Mouse (Mus musculus): Measurements from ENCODE around the gene Actg2. TPM values are rescaled to one million over a fixed set of nuclear protein-coding genes. Genes with fewer than 3 reads are reported as not detected.

Gene Actg2
- polyA plus RNA-seq, 1 experiment from 2014 or later: 13.2 TPM

- Histone ChIP-seq H3K27ac (replicated peaks; ENCODE audit: low read depth, low read length) (peak overlapping the region; percentile 80), H3K27me3 (replicated peaks; ENCODE audit: control insufficient read depth, insufficient read depth, low read length) (no peaks in the 10 kb centered on the region), H3K4me1 (ENCODE audit: control insufficient read depth, insufficient read depth, low read length) (peaks cover 8% of the 10 kb centered on the region), H3K9me3 (ENCODE audit: control insufficient read depth, low read length) (no peaks in the 10 kb centered on the region), H3K9ac (ENCODE audit: low read depth, low read length) (peak overlapping the region; percentile 84), H3K4me2 (ENCODE audit: low read depth, low read length) (peak overlapping the region; percentile 85), H3K36me3 (ENCODE audit: control insufficient read depth, insufficient read depth, low read length) (peaks cover 24% of the 10 kb centered on the region), H3K4me3 (ENCODE audit: low read depth, low read length) (peak overlapping the region; percentile 82)
- peak; percentile 98 for DNase-seq (ENCODE audit: low spot score)
- ATAC-seq (ENCODE audit: low read depth): peak; percentile 98
- 7% methylated on average over 29 of the region's 37 CpGs for WGBS
These were observed 36.0 kb upstream of the Actg2 start for GRCm38 (mm10) chr6:83571840-83572667.

GRCm38 (mm10) chr6:83568901-83569862, 33.1 kb upstream of the Actg2 start:
- Histone ChIP-seq H3K4me3 (ENCODE audit: low read depth, low read length) (no peak overlapping the region), H3K4me1 (ENCODE audit: control insufficient read depth, insufficient read depth, low read length) (peaks cover 8% of the 10 kb centered on the region), H3K27me3 (replicated peaks; ENCODE audit: control insufficient read depth, insufficient read depth, low read length) (no peaks in the 10 kb centered on the region), H3K27ac (replicated peaks; ENCODE audit: low read depth, low read length) (no peak overlapping the region), H3K4me2 (ENCODE audit: low read depth, low read length) (no peak overlapping the region), H3K36me3 (ENCODE audit: control insufficient read depth, insufficient read depth, low read length) (peaks cover 40% of the 10 kb centered on the region), H3K9ac (ENCODE audit: low read depth, low read length) (no peak overlapping the region; the same call in 1 of the 2 replicates), H3K9me3 (ENCODE audit: control insufficient read depth, low read length) (no peaks in the 10 kb centered on the region)
- no peak for ATAC-seq (ENCODE audit: low read depth)
- DNase-seq (ENCODE audit: low spot score): no peak
- WGBS: 70% methylated on average over 20 of the region's 20 CpGs

- WGBS: 78% methylated on average over 6 of the region's 6 CpGs
- Histone ChIP-seq H3K4me3 (ENCODE audit: low read depth, low read length) (no peak overlapping the region), H3K27me3 (replicated peaks; ENCODE audit: control insufficient read depth, insufficient read depth, low read length) (no peaks in the 10 kb centered on the region), H3K9ac (ENCODE audit: low read depth, low read length) (no peak overlapping the region), H3K4me2 (ENCODE audit: low read depth, low read length) (no peak overlapping the region), H3K9me3 (ENCODE audit: control insufficient read depth, low read length) (no peaks in the 10 kb centered on the region), H3K4me1 (ENCODE audit: control insufficient read depth, insufficient read depth, low read length) (no peaks in the 10 kb centered on the region), H3K27ac (replicated peaks; ENCODE audit: low read depth, low read length) (no peak overlapping the region), H3K36me3 (ENCODE audit: control insufficient read depth, insufficient read depth, low read length) (peaks cover 48% of the 10 kb centered on the region)
- ATAC-seq (ENCODE audit: low read depth) (no peak), DNase-seq (ENCODE audit: low spot score) (no peak)
These were observed 19.9 kb upstream of the Actg2 start for GRCm38 (mm10) chr6:83555972-83556371.

GRCm38 (mm10) chr6:83548346-83548745, 12.3 kb upstream of the Actg2 start:
- Histone ChIP-seq H3K4me2 (ENCODE audit: low read depth, low read length) (no peak overlapping the region), H3K9ac (ENCODE audit: low read depth, low read length) (no peak overlapping the region), H3K9me3 (ENCODE audit: control insufficient read depth, low read length) (no peaks in the 10 kb centered on the region), H3K27me3 (replicated peaks; ENCODE audit: control insufficient read depth, insufficient read depth, low read length) (no peaks in the 10 kb centered on the region), H3K36me3 (ENCODE audit: control insufficient read depth, insufficient read depth, low read length) (peaks cover 38% of the 10 kb centered on the region), H3K4me3 (ENCODE audit: low read depth, low read length) (no peak overlapping the region), H3K4me1 (ENCODE audit: control insufficient read depth, insufficient read depth, low read length) (no peaks in the 10 kb centered on the region), H3K27ac (replicated peaks; ENCODE audit: low read depth, low read length) (no peak overlapping the region)
- DNase-seq (ENCODE audit: low spot score): no peak
- 42% methylated on average over 5 of the region's 5 CpGs for WGBS
- ATAC-seq (ENCODE audit: low read depth): no peak

GRCm38 (mm10) chr6:83545778-83546177, 9.7 kb upstream of the Actg2 start:
- Histone ChIP-seq H3K27me3 (replicated peaks; ENCODE audit: control insufficient read depth, insufficient read depth, low read length) (no peaks in the 10 kb centered on the region), H3K4me3 (ENCODE audit: low read depth, low read length) (no peak overlapping the region), H3K9me3 (ENCODE audit: control insufficient read depth, low read length) (no peaks in the 10 kb centered on the region), H3K4me1 (ENCODE audit: control insufficient read depth, insufficient read depth, low read length) (no peaks in the 10 kb centered on the region), H3K27ac (replicated peaks; ENCODE audit: low read depth, low read length) (no peak overlapping the region), H3K9ac (ENCODE audit: low read depth, low read length) (no peak overlapping the region), H3K4me2 (ENCODE audit: low read depth, low read length) (no peak overlapping the region), H3K36me3 (ENCODE audit: control insufficient read depth, insufficient read depth, low read length) (peaks cover 33% of the 10 kb centered on the region)
- ATAC-seq (ENCODE audit: low read depth) (no peak), DNase-seq (ENCODE audit: low spot score) (no peak)
- WGBS: 76% methylated on average over 3 of the region's 3 CpGs

GRCm38 (mm10) chr6:83541756-83542456, 5.8 kb upstream of the Actg2 start:
- no peaks in the 10 kb centered on the region for H3K9me3 ChIP-seq (ENCODE audit: control insufficient read depth, low read length)
- 67% methylated on average over 11 of the region's 11 CpGs for WGBS
- H3K27ac ChIP-seq (replicated peaks; ENCODE audit: low read depth, low read length): peak overlapping the region; percentile 79
- no peaks in the 10 kb centered on the region for H3K4me1 ChIP-seq (ENCODE audit: control insufficient read depth, insufficient read depth, low read length)
- ATAC-seq (ENCODE audit: low read depth) (peak; percentile 72), DNase-seq (ENCODE audit: low spot score) (peak; percentile 81)
- peaks cover 19% of the 10 kb centered on the region for H3K36me3 ChIP-seq (ENCODE audit: control insufficient read depth, insufficient read depth, low read length)
- no peak overlapping the region for H3K4me2 ChIP-seq (ENCODE audit: low read depth, low read length)
- no peaks in the 10 kb centered on the region for H3K27me3 ChIP-seq (replicated peaks; ENCODE audit: control insufficient read depth, insufficient read depth, low read length)
- no peak overlapping the region for H3K9ac ChIP-seq (ENCODE audit: low read depth, low read length)
- H3K4me3 ChIP-seq (ENCODE audit: low read depth, low read length): no peak overlapping the region

GRCm38 (mm10) chr6:83540017-83540416, 4.0 kb upstream of the Actg2 start:
- peak; percentile 23 for DNase-seq (ENCODE audit: low spot score)
- peaks cover 2% of the 10 kb centered on the region; the same call in 1 of the 2 replicates for H3K36me3 ChIP-seq (ENCODE audit: control insufficient read depth, insufficient read depth, low read length)
- no peaks in the 10 kb centered on the region for H3K27me3 ChIP-seq (replicated peaks; ENCODE audit: control insufficient read depth, insufficient read depth, low read length)
- no peaks in the 10 kb centered on the region for H3K9me3 ChIP-seq (ENCODE audit: control insufficient read depth, low read length)
- H3K4me1 ChIP-seq (ENCODE audit: control insufficient read depth, insufficient read depth, low read length): 0 out of 2 replicates have a peak, but pooled peaks cover 3% of the 10 kb centered on the region
- no peak overlapping the region for H3K4me2 ChIP-seq (ENCODE audit: low read depth, low read length)
- no peak overlapping the region for H3K9ac ChIP-seq (ENCODE audit: low read depth, low read length)
- H3K4me3 ChIP-seq (ENCODE audit: low read depth, low read length): no peak overlapping the region
- 38% methylated on average over 4 of the region's 4 CpGs for WGBS
- no peak for ATAC-seq (ENCODE audit: low read depth)
- no peak overlapping the region for H3K27ac ChIP-seq (replicated peaks; ENCODE audit: low read depth, low read length)

- H3K36me3 ChIP-seq (ENCODE audit: control insufficient read depth, insufficient read depth, low read length): no peaks in the 10 kb centered on the region
- no peak overlapping the region for H3K4me3 ChIP-seq (ENCODE audit: low read depth, low read length)
- no peak overlapping the region for H3K27ac ChIP-seq (replicated peaks; ENCODE audit: low read depth, low read length)
- no peak overlapping the region for H3K9ac ChIP-seq (ENCODE audit: low read depth, low read length)
- 0 out of 2 replicates have a peak, but pooled peaks cover 3% of the 10 kb centered on the region for H3K4me1 ChIP-seq (ENCODE audit: control insufficient read depth, insufficient read depth, low read length)
- WGBS: 38% methylated on average over 6 of the region's 6 CpGs
- no peak overlapping the region for H3K4me2 ChIP-seq (ENCODE audit: low read depth, low read length)
- ATAC-seq (ENCODE audit: low read depth): no peak
- DNase-seq (ENCODE audit: low spot score): no peak
- H3K27me3 ChIP-seq (replicated peaks; ENCODE audit: control insufficient read depth, insufficient read depth, low read length): no peaks in the 10 kb centered on the region
- H3K9me3 ChIP-seq (ENCODE audit: control insufficient read depth, low read length): no peaks in the 10 kb centered on the region
These were observed 662 bp upstream of the Actg2 start for GRCm38 (mm10) chr6:83536795-83537059.
